Mouse (Mus musculus) layer of hippocampus, postnatal 36 days (tissue): ENCODE results near the gene Tubd1. TPM values are rescaled to one million over a fixed set of nuclear protein-coding genes. Genes with fewer than 3 reads are reported as not detected.

Source experiments
- DNase-seq, 2 experiments: peaks; one replicate each; pipeline ENCODE4 v3.0.0; 2022
- microRNA-seq, 2 experiments: library from miRNA; unstranded; fragments of <30 nt; microRNA quantifications; one replicate each; pipeline ENCODE4 v1.2.0; 2021
- total RNA-seq, 2 experiments: library from RNA; stranded (reverse); gene quantifications; 2 replicates each; pipeline ENCODE4 v1.2.3; 2021

Tubd1 gene
- total RNA-seq, 2 experiments from 2014 or later: 7.0 to 8.8 TPM

GRCm38 (mm10) chr11:86599378-86600208, 54.8 kb downstream of the Tubd1 start:
- DNase-seq: no peak

GRCm38 (mm10) chr11:86600209-86600557, 55.4 kb downstream of the Tubd1 start:
- no peak for DNase-seq

GRCm38 (mm10) chr11:86602116-86602515, 57.3 kb downstream of the Tubd1 start:
- DNase-seq: no peak

- no peak for DNase-seq
Observed at GRCm38 (mm10) chr11:86603719-86604118, 58.9 kb downstream of the Tubd1 start.

GRCm38 (mm10) chr11:86604289-86604688, 59.5 kb downstream of the Tubd1 start:
- DNase-seq: no peak

GRCm38 (mm10) chr11:86604732-86605520, 60.1 kb downstream of the Tubd1 start:
- DNase-seq: no peak

GRCm38 (mm10) chr11:86606621-86607339, 62.0 kb downstream of the Tubd1 start:
- no peak for DNase-seq

GRCm38 (mm10) chr11:86607808-86608350, 63.1 kb downstream of the Tubd1 start:
- DNase-seq: no peak

- DNase-seq: no peak
Observed at GRCm38 (mm10) chr11:86610239-86610638, 65.4 kb downstream of the Tubd1 start.

- no peak for DNase-seq
Observed at GRCm38 (mm10) chr11:86611991-86612390, 67.2 kb downstream of the Tubd1 start.

GRCm38 (mm10) chr11:86614056-86614530, 69.3 kb downstream of the Tubd1 start:
- no peak for DNase-seq

- DNase-seq: no peak
Observed at GRCm38 (mm10) chr11:86614607-86615006, 69.8 kb downstream of the Tubd1 start.

Small RNAs within 50 kb of the gene (microRNA-seq; reads per million reads assigned to microRNA genes)
- 949 to 1,479 reads per million in 2 experiments for gene Mir21a

Other genes with a start within 250 kb of the Tubd1 start
- gene Med13, start 187.4 kb upstream of the Tubd1 start, total RNA-seq: 10 to 100 TPM; 53.7 to 66.0 TPM
- gene Rnft1, start 60.3 kb upstream of the Tubd1 start, total RNA-seq: 10 to 100 TPM; 28.0 to 32.1 TPM
- gene Rps6kb1, start 186 bp upstream of the Tubd1 start, total RNA-seq: 10 to 100 TPM; 38.5 to 41.6 TPM
- gene Vmp1, start 138.8 kb downstream of the Tubd1 start, total RNA-seq: 100 to 1,000 TPM; 119 to 137 TPM
- gene Ptrh2, start 139.0 kb downstream of the Tubd1 start, total RNA-seq: 10 to 100 TPM; 10.1 to 10.3 TPM
- gene Cltc, start 212.6 kb downstream of the Tubd1 start, total RNA-seq: 100 to 1,000 TPM; 451 to 472 TPM